Mouse (Mus musculus): ENCODE measurements around the gene Snap47.

The Snap47 gene

GRCm38 (mm10) chr11:59421967-59422366, 29.0 kb downstream of the Snap47 start:
- CTCF ChIA-PET: no interaction called here

- CTCF ChIA-PET: no interaction called here
These were observed 29.6 kb downstream of the Snap47 start for GRCm38 (mm10) chr11:59421436-59421835.

GRCm38 (mm10) chr11:59418708-59419107, 32.3 kb downstream of the Snap47 start:
- CTCF ChIA-PET: no interaction called here

GRCm38 (mm10) chr11:59412999-59413863, 37.8 kb downstream of the Snap47 start:
- CTCF ChIA-PET: no interaction called here

- CTCF ChIA-PET: no interaction called here
These were observed 38.9 kb downstream of the Snap47 start for GRCm38 (mm10) chr11:59412058-59412457.

GRCm38 (mm10) chr11:59410851-59411250, 40.1 kb downstream of the Snap47 start:
- CTCF ChIA-PET: no interaction called here

GRCm38 (mm10) chr11:59405761-59406160, 45.2 kb downstream of the Snap47 start:
- CTCF ChIA-PET: no interaction called here

GRCm38 (mm10) chr11:59400876-59401275, 50.1 kb downstream of the Snap47 start:
- CTCF ChIA-PET: no interaction called here

GRCm38 (mm10) chr11:59399830-59400229, 51.2 kb downstream of the Snap47 start:
- CTCF ChIA-PET: no interaction called here

GRCm38 (mm10) chr11:59397536-59398371, 53.2 kb downstream of the Snap47 start:
- CTCF ChIA-PET: no interaction called here

GRCm38 (mm10) chr11:59394451-59394850, 56.5 kb downstream of the Snap47 start:
- CTCF ChIA-PET: no interaction called here

- CTCF ChIA-PET: no interaction called here
These were observed 57.4 kb downstream of the Snap47 start for GRCm38 (mm10) chr11:59393591-59393990.

- CTCF ChIA-PET: interaction anchor here (0.7 kb wide), 1 partner anchor 134 kb away, joined by 5 read pairs; no protein-coding TSS in a partner anchor
These were observed 58.7 kb downstream of the Snap47 start for GRCm38 (mm10) chr11:59392300-59392699.

GRCm38 (mm10) chr11:59390470-59390869, 60.5 kb downstream of the Snap47 start:
- CTCF ChIA-PET: interaction anchor here (0.6 kb wide), 1 partner anchor 169 kb away, joined by 3 read pairs; no protein-coding TSS in a partner anchor

GRCm38 (mm10) chr11:59389617-59390016, 61.4 kb downstream of the Snap47 start:
- CTCF ChIA-PET: interaction anchor here (0.6 kb wide), 1 partner anchor 859 kb away, joined by 4 read pairs; no protein-coding TSS in a partner anchor

GRCm38 (mm10) chr11:59388806-59389205, 62.2 kb downstream of the Snap47 start:
- CTCF ChIA-PET: no interaction called here

- CTCF ChIA-PET: no interaction called here
These were observed 63.5 kb downstream of the Snap47 start for GRCm38 (mm10) chr11:59387471-59387870.

- CTCF ChIA-PET: no interaction called here
These were observed 65.9 kb downstream of the Snap47 start for GRCm38 (mm10) chr11:59385123-59385522.

GRCm38 (mm10) chr11:59384441-59384959, 66.5 kb downstream of the Snap47 start:
- CTCF ChIA-PET: no interaction called here

GRCm38 (mm10) chr11:59379547-59379946, 71.4 kb downstream of the Snap47 start:
- CTCF ChIA-PET: no interaction called here

- CTCF ChIA-PET: no interaction called here
These were observed 73.0 kb downstream of the Snap47 start for GRCm38 (mm10) chr11:59377999-59378398.

GRCm38 (mm10) chr11:59375475-59375874, 75.5 kb downstream of the Snap47 start, which contains the start of gene Prss38:
Prss38 (minus strand) TSS chr11:59375657.
- CTCF ChIA-PET: no interaction called here
